Mouse (Mus musculus): ENCODE data around the gene Ackr4.

GRCm38 (mm10) chr9:104108571-104109143 is 18.1 kb downstream of the Ackr4 start:
- TF ChIP-seq POLR2A (IDR thresholded peaks at IDR 0.05; ENCODE audit: control insufficient read depth, extremely low read depth, insufficient read depth, low read length, poor library complexity): no peak
- TF ChIP-seq CTCF (IDR thresholded peaks at IDR 0.05; ENCODE audit: borderline replicate concordance, control insufficient read depth, extremely low read depth, insufficient read depth, low read length, poor library complexity): no peak
